Mouse (Mus musculus) stomach, postnatal 0 days (tissue): ENCODE results near the gene Pex5l. TPM values are rescaled to one million over a fixed set of nuclear protein-coding genes. Genes with fewer than 3 reads are reported as not detected.

ENCODE experiments used
- ATAC-seq: fragments of 200-750 bp; cut with Nextera tagmentation; 2 replicates; pipeline ENCODE4 v1.8.0; 2017; ENCODE audit not compliant: low FRiP score, low TSS enrichment
- DNase-seq: peaks from one replicate; pipeline ENCODE4 v3.0.0-alpha.2; 2016; ENCODE audit warnings: low spot score
- H3K27ac ChIP-seq: fragments of 300-500 bp; sonication (generic); replicated peaks from 2 replicates; pipeline ENCODE4 v1.5.1; 2014; ENCODE audit warnings: mild to moderate bottlenecking, control low read depth
- H3K27me3 ChIP-seq: fragments of 300-500 bp; sonication (generic); 2 replicates; pipeline ENCODE4 v1.6.1; 2014; ENCODE audit warnings: low read length; ENCODE audit not compliant: control insufficient read depth, insufficient read depth
- H3K36me3 ChIP-seq: fragments of 300-500 bp; sonication (generic); 2 replicates; pipeline ENCODE4 v1.6.1; 2014; ENCODE audit warnings: low read length, mixed read lengths; ENCODE audit not compliant: control insufficient read depth, insufficient read depth
- H3K4me1 ChIP-seq: fragments of 300-500 bp; sonication (generic); replicated peaks from 2 replicates; pipeline ENCODE4 v1.6.1; 2014; ENCODE audit warnings: antibody characterized with exemption; ENCODE audit not compliant: control insufficient read depth, insufficient read depth
- H3K4me2 ChIP-seq: fragments of 300-500 bp; sonication (generic); replicated peaks from 2 replicates; pipeline ENCODE4 v1.6.1; 2014; ENCODE audit warnings: low read depth, mild to moderate bottlenecking, control low read depth, moderate library complexity
- H3K4me3 ChIP-seq: fragments of 300-500 bp; sonication (generic); 2 replicates; pipeline ENCODE4 v1.5.1; 2014; ENCODE audit warnings: low read depth, low read length, control low read depth
- H3K9ac ChIP-seq: fragments of 300-500 bp; sonication (generic); 2 replicates; pipeline ENCODE4 v1.6.1; 2014; ENCODE audit warnings: mild to moderate bottlenecking, low read length, control low read depth, mixed read lengths
- H3K9me3 ChIP-seq: fragments of 300-500 bp; sonication (generic); 2 replicates; pipeline ENCODE4 v1.6.1; 2016; ENCODE audit warnings: low read length; ENCODE audit not compliant: control insufficient read depth
- CTCF ChIP-seq: IDR thresholded peaks from 2 replicates; pipeline ENCODE4 v1.5.1; 2016; ENCODE audit warnings: antibody characterized with exemption, low read depth, mild to moderate bottlenecking, moderate library complexity
- EP300 ChIP-seq: optimal IDR thresholded peaks from 2 replicates; pipeline ENCODE3; 2016; ENCODE audit warnings: antibody characterized with exemption
- WGBS: fragments of 180-500 bp; shearing (Covaris S2); extraction: QIAGEN DNeasy Blood & Tissue Kit; methylation state at CpG from one replicate; pipeline ENCODE4 v1.1.7; 2014; 5-methylcytosine and 5-hydroxymethylcytosine counted together
- polyA plus RNA-seq: library from polyadenylated mRNA; unstranded; fragments of >200 nt; fragmentation: Nextera tagmentation; extraction: Ambion mirVana; gene quantifications from 2 replicates; pipeline ENCODE4 v1.2.1, GENCODE M21; 2015

The Pex5l gene
- polyA plus RNA-seq, 1 experiment from 2014 or later, result 0.61 TPM

- no peak overlapping the region for H3K9ac ChIP-seq
- no peaks in the 10 kb centered on the region for H3K27me3 ChIP-seq
- ATAC-seq (no peak), DNase-seq (no peak)
- 47% methylated on average over 2 of the region's 2 CpGs for WGBS
- no peak for TF ChIP-seq CTCF
- TF ChIP-seq EP300, result no peak
- H3K4me2 ChIP-seq, result no peak overlapping the region
- H3K4me1 ChIP-seq, result no peaks in the 10 kb centered on the region
- no peaks in the 10 kb centered on the region for H3K9me3 ChIP-seq
- H3K36me3 ChIP-seq, result no peaks in the 10 kb centered on the region
- H3K27ac ChIP-seq, result no peak overlapping the region
- no peak overlapping the region for H3K4me3 ChIP-seq
These were observed 53.6 kb downstream of the Pex5l start for GRCm38 (mm10) chr3:33089470-33089869.

- DNase-seq (no peak), ATAC-seq (no peak)
- WGBS, result 48% methylated on average over 4 of the region's 4 CpGs
- no peak overlapping the region for H3K27ac ChIP-seq
- no peaks in the 10 kb centered on the region for H3K27me3 ChIP-seq
- H3K4me1 ChIP-seq, result no peaks in the 10 kb centered on the region
- no peaks in the 10 kb centered on the region for H3K9me3 ChIP-seq
- H3K4me3 ChIP-seq, result no peak overlapping the region
- H3K9ac ChIP-seq, result no peak overlapping the region
- H3K4me2 ChIP-seq, result no peak overlapping the region
- no peaks in the 10 kb centered on the region for H3K36me3 ChIP-seq
- TF ChIP-seq EP300 (no peak), CTCF (no peak)
These were observed 54.8 kb downstream of the Pex5l start for GRCm38 (mm10) chr3:33088276-33088675.

GRCm38 (mm10) chr3:33082806-33083338 is 60.2 kb downstream of the Pex5l start:
- no peak overlapping the region for H3K27ac ChIP-seq
- no peak for ATAC-seq
- no peak for TF ChIP-seq EP300
- TF ChIP-seq CTCF, result no peak
- H3K4me3 ChIP-seq, result no peak overlapping the region
- no peak overlapping the region; the same call in 1 of the 2 replicates for H3K9ac ChIP-seq
- H3K4me1 ChIP-seq, result no peaks in the 10 kb centered on the region
- H3K27me3 ChIP-seq, result no peaks in the 10 kb centered on the region
- H3K9me3 ChIP-seq, result no peaks in the 10 kb centered on the region
- DNase-seq, result no peak
- H3K4me2 ChIP-seq, result 0 out of 2 replicates have a peak overlapping the region, but pooled peaks have one; percentile 8
- 22% methylated on average over 8 of the region's 8 CpGs for WGBS
- H3K36me3 ChIP-seq, result no peaks in the 10 kb centered on the region

GRCm38 (mm10) chr3:33081793-33082192 is 61.3 kb downstream of the Pex5l start:
- Histone ChIP-seq H3K36me3 (no peaks in the 10 kb centered on the region), H3K9me3 (no peaks in the 10 kb centered on the region), H3K27ac (no peak overlapping the region), H3K4me2 (no peak overlapping the region), H3K27me3 (no peaks in the 10 kb centered on the region), H3K4me1 (no peaks in the 10 kb centered on the region), H3K9ac (no peak overlapping the region), H3K4me3 (no peak overlapping the region)
- ATAC-seq (no peak), DNase-seq (no peak)
- WGBS, result 79% methylated on average over 4 of the region's 4 CpGs
- TF ChIP-seq EP300 (no peak), CTCF (no peak)

- no peak overlapping the region for H3K4me3 ChIP-seq
- H3K4me1 ChIP-seq, result no peaks in the 10 kb centered on the region
- 100% methylated on average over 1 of the region's 1 CpGs for WGBS
- no peak overlapping the region for H3K9ac ChIP-seq
- H3K4me2 ChIP-seq, result no peak overlapping the region
- no peaks in the 10 kb centered on the region for H3K9me3 ChIP-seq
- TF ChIP-seq CTCF, result no peak
- no peak for TF ChIP-seq EP300
- DNase-seq (no peak), ATAC-seq (no peak)
- no peak overlapping the region for H3K27ac ChIP-seq
- no peaks in the 10 kb centered on the region for H3K27me3 ChIP-seq
- no peaks in the 10 kb centered on the region for H3K36me3 ChIP-seq
These were observed 63.4 kb downstream of the Pex5l start for GRCm38 (mm10) chr3:33079658-33080057.

GRCm38 (mm10) chr3:33079171-33079570 is 63.9 kb downstream of the Pex5l start:
- no peaks in the 10 kb centered on the region for H3K27me3 ChIP-seq
- no peak for DNase-seq
- ATAC-seq, result no peak
- no peak overlapping the region for H3K4me3 ChIP-seq
- H3K4me1 ChIP-seq, result no peaks in the 10 kb centered on the region
- no peaks in the 10 kb centered on the region for H3K36me3 ChIP-seq
- no peak overlapping the region for H3K4me2 ChIP-seq
- H3K27ac ChIP-seq, result no peak overlapping the region
- WGBS, result 76% methylated on average over 3 of the region's 3 CpGs
- no peaks in the 10 kb centered on the region for H3K9me3 ChIP-seq
- TF ChIP-seq EP300, result no peak
- TF ChIP-seq CTCF, result no peak
- H3K9ac ChIP-seq, result no peak overlapping the region
